Mouse (Mus musculus) Patski (cell line): Measurements from ENCODE around the gene Gnao1. TPM values are rescaled to one million over a fixed set of nuclear protein-coding genes. Genes with fewer than 3 reads are reported as not detected.

Experiments used
- ATAC-seq: fragments of 100-300 bp; one replicate; pipeline ENCODE4 v1.8.0; 2021
- CTCF ChIA-PET: fragments of 350-600 bp; sonication (Branson Sonifier 250); formaldehyde crosslinking; loops from one replicate; lab custom pipeline; 2022; ENCODE audit warnings: inconsistent platforms; lab: Charles Lee
- POLR2A ChIA-PET: fragments of 350-600 bp; sonication (Branson Sonifier 250); formaldehyde crosslinking; loops from one replicate; lab custom pipeline; 2022; ENCODE audit warnings: antibody characterized with exemption, inconsistent platforms; lab: Charles Lee
- DNase-seq: peaks from one replicate; pipeline ENCODE4 v3.0.0-alpha.2; 2011; ENCODE audit warnings: low read depth, low spot score
- H3K27me3 ChIP-seq: fragments of 371-371 bp; one replicate; pipeline ENCODE4 v1.5.1; 2021
- CTCF ChIP-seq: fragments of 100-300 bp; IDR thresholded peaks from one replicate; pipeline ENCODE4 v1.5.1; 2021
- in situ Hi-C: fragments of 300-500 bp; cut with MboI; formaldehyde crosslinking; loops from 3 replicates; pipeline ENCODE4 v1.11.1; 2018; ENCODE audit warnings: low pct_unique_long_range_greater_than_20kb, mixed read lengths
- polyA plus RNA-seq: library from polyadenylated mRNA; unstranded; gene quantifications from one replicate; pipeline ENCODE4 v1.2.3, GENCODE M21; 2021

The Gnao1 gene
- polyA plus RNA-seq, 1 experiment from 2014 or later, result 2.3 TPM

DNA sequence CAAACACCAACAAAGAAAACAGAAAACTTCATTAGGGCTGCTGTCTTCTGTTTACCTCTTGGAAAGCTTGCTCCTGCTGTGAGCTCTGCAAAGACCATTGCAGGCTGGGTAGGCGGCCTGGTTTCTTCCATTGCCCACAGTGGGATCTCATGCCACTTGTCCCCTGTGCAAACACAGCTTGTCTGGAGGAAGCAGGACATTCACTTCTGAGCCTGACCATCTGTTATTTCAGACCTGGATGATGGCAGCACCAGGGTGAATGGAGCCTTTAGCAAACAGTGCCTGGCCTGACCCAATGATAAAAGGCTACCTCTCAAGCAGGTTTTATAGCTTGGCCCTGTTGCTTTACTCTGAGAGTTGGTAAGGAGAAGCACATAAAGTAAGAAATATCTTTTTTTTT lies 35.4 kb downstream of the Gnao1 start:
- in situ Hi-C loops, result no loop called here
- ATAC-seq (no peak), DNase-seq (no peak)
- CTCF ChIA-PET, result no interaction called here
- POLR2A ChIA-PET, result no interaction called here
- no peak for TF ChIP-seq CTCF
- peaks cover 6% of the 10 kb centered on the region for H3K27me3 ChIP-seq

DNA sequence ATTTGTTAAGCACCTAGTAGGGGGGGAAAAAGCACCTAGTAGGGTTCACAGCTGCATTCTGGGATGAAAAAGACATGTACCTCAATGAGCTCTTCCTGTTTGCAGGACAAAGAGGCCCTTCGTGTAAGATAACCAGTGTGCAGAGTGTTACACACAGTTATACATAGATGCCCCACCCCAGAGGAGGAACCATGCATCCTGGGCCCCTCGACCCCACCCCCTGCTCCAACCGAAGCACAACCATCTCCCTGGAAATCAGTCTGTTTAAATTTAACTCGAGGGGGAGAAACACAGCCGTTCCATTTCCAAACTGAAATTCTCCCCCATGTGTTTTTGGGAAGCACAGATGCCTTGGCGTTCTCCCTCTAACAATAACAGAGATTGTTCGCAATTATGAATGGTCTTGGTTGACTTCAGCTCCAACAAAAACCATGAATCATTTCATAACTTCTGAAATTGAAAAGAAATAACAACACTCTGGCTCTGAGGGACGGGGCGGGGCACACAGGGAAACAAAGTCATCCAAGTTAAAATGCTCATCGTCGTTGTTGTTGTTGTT lies 42.4 kb downstream of the Gnao1 start:
- POLR2A ChIA-PET, result no interaction called here
- no peak for DNase-seq
- no peak for ATAC-seq
- no peak for TF ChIP-seq CTCF
- CTCF ChIA-PET, result no interaction called here
- H3K27me3 ChIP-seq, result peaks cover 14% of the 10 kb centered on the region
- in situ Hi-C loops, result no loop called here

DNA sequence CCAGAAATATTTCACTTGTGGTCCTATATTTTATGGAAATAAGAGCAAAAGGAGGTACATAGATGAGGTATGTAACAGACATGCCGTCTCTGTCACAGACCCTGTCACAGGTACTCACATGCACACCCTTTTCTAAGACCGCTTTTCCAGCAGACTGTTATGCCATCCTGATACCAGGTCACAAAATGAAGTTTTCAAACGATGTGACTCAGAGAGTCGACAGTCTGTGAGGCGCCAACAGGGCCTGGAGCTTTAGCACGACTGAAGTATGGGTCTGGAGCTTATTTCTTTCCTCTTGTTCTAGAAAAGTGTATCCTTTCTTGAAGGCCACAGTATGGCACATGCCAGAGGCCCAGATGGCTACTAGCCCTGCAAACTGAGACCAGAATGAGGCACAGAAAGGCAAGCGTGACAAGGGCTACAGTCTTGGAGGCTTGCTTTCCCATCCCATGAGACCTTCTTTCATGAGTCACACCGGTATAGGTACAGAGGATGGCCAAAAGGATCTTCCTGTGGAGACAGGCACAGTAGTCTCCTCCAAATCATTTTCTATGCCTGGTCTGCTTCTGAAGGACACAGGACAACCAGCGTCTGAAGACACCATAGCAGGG lies 43.2 kb downstream of the Gnao1 start:
- CTCF ChIA-PET, result no interaction called here
- in situ Hi-C loops, result no loop called here
- DNase-seq (no peak), ATAC-seq (no peak)
- POLR2A ChIA-PET, result no interaction called here
- TF ChIP-seq CTCF, result no peak
- H3K27me3 ChIP-seq, result peaks cover 16% of the 10 kb centered on the region

DNA sequence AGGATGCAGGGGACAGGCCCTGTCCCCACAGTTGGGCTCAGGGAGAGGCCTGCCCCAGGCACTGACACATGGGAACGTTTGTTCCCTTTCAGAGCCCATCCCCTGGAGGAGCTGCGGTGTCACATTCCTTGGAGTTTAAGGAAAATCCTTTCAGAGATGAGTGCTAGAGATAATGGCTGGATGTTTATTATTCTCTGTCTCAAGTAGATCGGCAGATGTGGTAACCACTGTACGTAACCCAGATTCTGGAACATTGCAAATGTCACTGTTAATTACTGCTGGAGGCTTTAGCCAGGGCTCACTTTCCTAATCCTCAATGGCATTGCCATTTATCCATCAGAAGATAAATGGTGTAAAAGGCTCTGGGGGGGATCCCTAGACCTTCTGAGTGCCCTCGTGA lies 44.9 kb downstream of the Gnao1 start:
- peaks cover 11% of the 10 kb centered on the region for H3K27me3 ChIP-seq
- no peak for TF ChIP-seq CTCF
- no peak for DNase-seq
- ChIA-PET POLR2A (no interaction called here), CTCF (no interaction called here)
- in situ Hi-C loops, result no loop called here
- no peak for ATAC-seq

DNA sequence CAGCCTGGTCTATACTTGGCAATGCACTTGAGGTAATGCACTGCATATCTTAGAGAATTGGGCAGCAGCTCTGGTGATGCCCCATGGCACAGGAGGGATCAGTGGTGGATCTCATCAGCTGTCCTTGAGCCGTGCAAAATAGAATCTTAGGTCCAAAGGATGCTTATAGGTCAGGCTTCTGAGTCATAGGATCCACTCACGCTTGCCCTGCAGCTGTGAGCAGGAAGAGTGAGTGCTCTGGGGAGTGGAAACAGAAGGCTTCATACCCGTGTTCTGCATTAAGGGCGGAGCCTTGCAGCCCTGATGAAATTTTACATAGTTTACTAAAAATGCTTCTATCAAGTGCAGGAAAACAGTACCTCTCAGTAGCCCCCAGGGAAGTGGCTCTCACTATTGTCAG lies 45.5 kb downstream of the Gnao1 start:
- in situ Hi-C loops, result no loop called here
- CTCF ChIA-PET, result no interaction called here
- POLR2A ChIA-PET, result no interaction called here

DNA sequence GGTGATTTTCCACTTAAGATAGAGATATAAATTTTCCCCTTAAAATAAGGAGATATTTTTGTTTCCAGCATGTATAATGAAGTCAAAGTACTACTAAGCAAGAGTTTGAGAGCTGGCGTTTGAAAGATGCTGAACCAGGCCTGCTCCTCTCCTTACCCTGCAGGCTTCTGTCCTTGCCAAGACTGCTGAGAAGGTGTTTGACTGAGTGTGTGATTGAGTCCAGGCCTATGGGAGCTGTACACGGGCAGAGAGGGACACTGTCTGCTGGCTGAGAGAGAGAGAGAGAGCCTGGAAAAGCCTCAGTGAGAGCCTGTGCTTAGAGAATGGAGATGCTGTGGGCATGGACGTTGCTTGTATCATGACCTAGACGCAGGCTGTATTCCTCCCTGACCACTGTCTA lies 47.4 kb downstream of the Gnao1 start:
- H3K27me3 ChIP-seq, result peaks cover 4% of the 10 kb centered on the region
- TF ChIP-seq CTCF, result no peak
- ChIA-PET CTCF (no interaction called here), POLR2A (no interaction called here)
- in situ Hi-C loops, result no loop called here
- no peak for DNase-seq
- ATAC-seq, result no peak

More for the DNA sequence above, 45.5 kb downstream of the Gnao1 start:
- DNase-seq (no peak), ATAC-seq (peak; percentile 12)
- TF ChIP-seq CTCF, result no peak
- H3K27me3 ChIP-seq, result peaks cover 11% of the 10 kb centered on the region

DNA sequence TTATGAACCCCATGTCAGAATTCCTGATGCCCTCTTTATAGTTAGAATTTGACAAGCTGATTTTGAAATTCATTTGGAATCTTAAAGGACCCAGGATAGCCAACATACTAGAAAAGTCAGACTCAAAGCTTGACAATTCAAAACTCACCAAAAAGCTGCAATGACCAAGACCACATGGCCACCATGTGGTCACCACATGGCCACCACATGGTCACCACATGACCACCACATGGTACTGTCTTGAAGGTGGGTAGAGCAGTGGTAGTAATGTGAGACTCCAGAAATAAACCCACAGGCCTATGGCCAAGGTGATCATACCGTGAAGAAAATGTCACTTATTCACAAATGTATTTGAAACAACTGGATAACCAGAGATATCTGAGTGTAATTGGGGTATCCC lies 48.5 kb downstream of the Gnao1 start:
- in situ Hi-C loops, result no loop called here
- ChIA-PET POLR2A (no interaction called here), CTCF (interaction anchor here (1.0 kb wide), 1 partner anchor 24 kb away, joined by 3 read pairs; no protein-coding TSS in a partner anchor)
- peaks cover 4% of the 10 kb centered on the region for H3K27me3 ChIP-seq
- DNase-seq, result no peak
- ATAC-seq, result no peak
- TF ChIP-seq CTCF, result no peak

DNA sequence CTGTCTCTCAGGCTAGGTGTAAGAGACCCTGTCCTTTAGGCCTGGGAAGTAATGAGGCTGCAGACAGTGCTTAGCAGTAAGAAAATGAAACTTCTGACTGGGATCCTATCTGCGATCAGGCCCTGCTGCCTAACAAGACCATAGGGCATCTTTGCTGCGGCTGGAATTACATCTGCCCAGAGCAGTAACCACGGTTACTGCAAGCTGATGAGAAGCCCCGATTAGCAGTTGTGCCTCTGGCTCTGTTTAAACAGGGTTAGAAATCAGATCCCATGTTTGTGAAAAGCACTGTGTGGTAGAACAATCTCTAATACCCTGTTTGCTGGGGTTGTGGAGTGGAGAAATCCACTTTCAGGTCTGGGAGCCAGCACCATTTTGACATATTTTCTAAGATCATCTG lies 50.3 kb downstream of the Gnao1 start:
- no peak for TF ChIP-seq CTCF
- ChIA-PET CTCF (interaction anchor here (1.2 kb wide), 1 partner anchor 11 kb away, joined by 3 read pairs; no protein-coding TSS in a partner anchor), POLR2A (no interaction called here)
- in situ Hi-C loops, result no loop called here
- peaks cover 6% of the 10 kb centered on the region for H3K27me3 ChIP-seq
- DNase-seq, result no peak
- ATAC-seq, result no peak

DNA sequence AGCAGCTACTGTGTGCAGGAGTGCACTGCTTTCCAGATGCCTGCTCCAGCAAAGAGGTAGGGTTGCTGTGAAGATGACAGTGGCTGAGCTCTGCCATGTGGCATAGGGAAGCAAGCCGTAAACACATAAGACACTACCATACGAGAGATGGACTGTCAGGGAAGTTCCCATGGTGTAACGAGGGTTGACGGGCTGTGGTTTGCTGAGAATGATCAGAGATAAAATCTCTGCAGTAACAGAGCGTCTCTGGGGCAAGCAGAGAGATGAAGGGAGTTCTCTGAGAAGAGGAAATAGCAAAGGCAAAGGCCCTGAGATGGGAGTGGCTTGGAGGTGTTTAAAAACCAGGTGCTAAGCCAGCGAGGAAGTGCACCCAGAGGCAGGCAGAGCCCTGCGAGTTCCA lies 54.3 kb downstream of the Gnao1 start:
- in situ Hi-C loops, result no loop called here
- peaks cover 9% of the 10 kb centered on the region for H3K27me3 ChIP-seq
- ATAC-seq (no peak), DNase-seq (no peak)
- ChIA-PET POLR2A (no interaction called here), CTCF (no interaction called here)
- TF ChIP-seq CTCF, result no peak

DNA sequence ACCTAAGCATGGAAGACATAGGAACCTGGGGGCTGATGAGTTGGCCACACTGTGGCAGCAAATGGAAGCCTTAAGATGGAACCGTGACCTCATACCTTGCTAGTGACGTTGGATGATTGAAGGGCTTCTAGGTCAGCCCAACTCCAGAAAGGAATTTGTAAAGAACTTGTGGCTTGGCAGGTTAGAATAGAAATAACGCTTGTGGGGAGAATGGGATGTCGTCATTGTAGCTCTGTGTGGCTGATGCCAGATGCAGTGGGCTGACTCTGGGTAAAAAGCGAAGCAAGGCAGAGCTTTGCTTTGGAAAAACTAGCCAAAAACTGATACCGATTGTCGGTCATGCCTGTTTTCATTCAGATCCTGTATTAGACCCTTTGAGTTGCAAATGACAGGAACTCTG lies 56.5 kb downstream of the Gnao1 start:
- TF ChIP-seq CTCF, result no peak
- CTCF ChIA-PET, result no interaction called here
- POLR2A ChIA-PET, result interaction anchor here (0.7 kb wide), 1 partner anchor 10 kb away, joined by 3 read pairs; no protein-coding TSS in a partner anchor

DNA sequence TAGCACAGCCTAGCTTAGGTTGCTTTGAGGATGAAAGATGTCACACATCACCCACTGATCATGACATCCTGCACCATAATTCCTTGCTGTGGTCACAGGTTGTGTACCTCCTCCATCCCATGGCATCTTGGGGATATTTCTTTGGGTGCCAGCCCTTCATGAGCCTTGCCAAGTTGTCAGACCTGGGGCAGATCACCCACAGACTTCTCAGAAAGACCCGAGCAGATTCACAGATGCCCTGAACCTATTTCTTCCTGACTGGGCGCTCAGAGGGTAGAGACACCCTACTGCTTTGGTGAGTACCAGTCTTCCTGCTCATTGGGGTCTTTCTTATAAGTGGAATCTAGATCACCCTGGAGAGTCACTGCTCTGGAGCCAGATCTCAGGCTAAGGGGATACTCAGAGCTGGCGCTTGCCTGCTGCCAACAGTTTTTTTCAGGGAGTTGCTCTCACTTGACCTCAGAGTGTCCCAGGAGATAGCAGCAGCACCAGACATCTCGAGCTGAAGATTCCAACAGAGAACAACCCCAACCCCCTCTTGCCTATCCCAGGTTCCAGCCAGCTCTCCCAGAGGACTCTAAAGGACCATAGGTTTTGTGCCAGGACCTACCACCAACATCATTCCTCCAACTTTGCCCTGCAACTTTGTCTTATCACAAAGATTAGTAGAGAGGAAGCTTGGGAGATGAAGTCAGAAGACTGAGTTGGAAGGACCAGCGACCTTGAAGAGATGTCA lies 58.9 kb downstream of the Gnao1 start:
- no peak for TF ChIP-seq CTCF
- ATAC-seq (no peak), DNase-seq (no peak)
- ChIA-PET CTCF (no interaction called here), POLR2A (no interaction called here)
- peaks cover 9% of the 10 kb centered on the region for H3K27me3 ChIP-seq
- in situ Hi-C loops, result no loop called here

More for the DNA sequence above, 56.5 kb downstream of the Gnao1 start:
- ATAC-seq (no peak), DNase-seq (no peak)
- peaks cover 9% of the 10 kb centered on the region for H3K27me3 ChIP-seq
- in situ Hi-C loops, result no loop called here
